Mouse (Mus musculus) myocyte (in vitro differentiated cells): ENCODE data around the gene Kirrel3. TPM values are rescaled to one million over a fixed set of nuclear protein-coding genes. Genes with fewer than 3 reads are reported as not detected.

Experiments used
- H3K27me3 ChIP-seq: one replicate; pipeline ENCODE4 v1.6.1; 2011; ENCODE audit not compliant: control insufficient read depth, insufficient read depth, insufficient read length
- H3K36me3 ChIP-seq: one replicate; pipeline ENCODE4 v1.6.1; 2011; ENCODE audit not compliant: control insufficient read depth, insufficient read depth
- H3K4me2 ChIP-seq: one replicate; pipeline ENCODE4 v1.6.1; 2011; ENCODE audit warnings: low read depth, control low read depth
- H3K4me3 ChIP-seq: one replicate; pipeline ENCODE4 v1.5.1; 2011; ENCODE audit warnings: mild to moderate bottlenecking, control low read depth, moderate library complexity
- H3K79me2 ChIP-seq: one replicate; pipeline ENCODE4 v1.6.1; 2011; ENCODE audit not compliant: control insufficient read depth, insufficient read depth
- H3ac ChIP-seq: one replicate; pipeline ENCODE4 v1.6.1; 2011; ENCODE audit not compliant: control insufficient read depth, insufficient read length
- CEBPB ChIP-seq: IDR thresholded peaks from 2 replicates; pipeline ENCODE4 v1.6.1; 2011; ENCODE audit warnings: mild to moderate bottlenecking, moderate library complexity; ENCODE audit not compliant: poor library complexity, insufficient read depth, severe bottlenecking
- E2F4 ChIP-seq: IDR thresholded peaks from one replicate; pipeline ENCODE4 v1.6.1; 2011; ENCODE audit warnings: mild to moderate bottlenecking, control low read depth, moderate library complexity; ENCODE audit not compliant: insufficient read depth
- MAX ChIP-seq: IDR thresholded peaks from one replicate; pipeline ENCODE4 v1.6.1; 2011; ENCODE audit warnings: low read depth, mild to moderate bottlenecking, control low read depth
- MYOD1 ChIP-seq, 3 experiments: IDR thresholded peaks; one replicate each; pipeline ENCODE4 v1.6.1; 2011; ENCODE audit warnings: control low read depth in 2 of 3, low read depth in 2 of 3, mild to moderate bottlenecking in 2 of 3, moderate library complexity in 1 of 3; ENCODE audit not compliant: insufficient read length in 2 of 3, control insufficient read depth in 1 of 3
- MYOG ChIP-seq, 3 experiments: IDR thresholded peaks; one replicate each; pipeline ENCODE4 v1.6.1; 2011; ENCODE audit warnings: control low read depth in 2 of 3, low read depth in 2 of 3, mild to moderate bottlenecking in 2 of 3; ENCODE audit not compliant: insufficient read length in 2 of 3, control insufficient read depth in 1 of 3, insufficient read depth in 1 of 3
- POLR2A ChIP-seq: IDR thresholded peaks from one replicate; pipeline ENCODE4 v1.6.1; 2011; ENCODE audit warnings: low read depth, mild to moderate bottlenecking, control low read depth, moderate library complexity; ENCODE audit not compliant: insufficient read length
- POLR2AphosphoS2 ChIP-seq: IDR thresholded peaks from one replicate; pipeline ENCODE4 v1.6.1; 2011; ENCODE audit warnings: low read depth, control low read depth; ENCODE audit not compliant: insufficient read length
- REST ChIP-seq: IDR thresholded peaks from one replicate; pipeline ENCODE4 v1.6.1; 2011; ENCODE audit warnings: mild to moderate bottlenecking, control low read depth, moderate library complexity; ENCODE audit not compliant: insufficient read depth, insufficient read length
- SRF ChIP-seq: IDR thresholded peaks from one replicate; pipeline ENCODE4 v1.6.1; 2011; ENCODE audit warnings: low read depth; ENCODE audit not compliant: control insufficient read depth, insufficient read length
- TCF12 ChIP-seq: IDR thresholded peaks from one replicate; pipeline ENCODE4 v1.6.1; 2011; ENCODE audit warnings: mild to moderate bottlenecking, control low read depth; ENCODE audit not compliant: poor library complexity, insufficient read depth, severe bottlenecking
- TCF3 ChIP-seq: IDR thresholded peaks from one replicate; pipeline ENCODE4 v1.6.1; 2011; ENCODE audit warnings: low read depth, control low read depth; ENCODE audit not compliant: insufficient read length
- USF1 ChIP-seq: IDR thresholded peaks from one replicate; pipeline ENCODE4 v1.6.1; 2011; ENCODE audit warnings: low read depth, mild to moderate bottlenecking, control low read depth, moderate library complexity
- polyA plus RNA-seq: library from polyadenylated mRNA; unstranded; fragments of >200 nt; fragmentation: generic; extraction: Trizol; gene quantifications from one replicate; pipeline ENCODE4 v1.2.1, GENCODE M21; 2012; ENCODE audit warnings: missing spikeins

The Kirrel3 gene
- polyA plus RNA-seq, 1 experiment: 2.8 TPM

- H3K4me2 ChIP-seq: no peak overlapping the region
- no peaks in the 10 kb centered on the region for H3K79me2 ChIP-seq
- H3K27me3 ChIP-seq: no peaks in the 10 kb centered on the region
- no peaks in the 10 kb centered on the region for H3K36me3 ChIP-seq
- TF ChIP-seq CEBPB (0 out of 2 replicates have a peak, but pooled peaks have one; percentile 21), TCF12 (no peak)
- H3K4me3 ChIP-seq: no peak overlapping the region
- H3ac ChIP-seq: no peak overlapping the region
Observed at GRCm38 (mm10) chr9:34992201-34992600, 506.5 kb downstream of the Kirrel3 start.

GRCm38 (mm10) chr9:34993467-34994211 lies 507.9 kb downstream of the Kirrel3 start:
- Histone ChIP-seq H3K27me3 (no peaks in the 10 kb centered on the region), H3K4me3 (no peak overlapping the region), H3K36me3 (no peaks in the 10 kb centered on the region), H3ac (no peak overlapping the region), H3K79me2 (no peaks in the 10 kb centered on the region), H3K4me2 (peak overlapping the region; percentile 40)
- TF ChIP-seq USF1 (no peak), SRF (peak; percentile 92), CEBPB (peak; percentile 71)

GRCm38 (mm10) chr9:34995078-34995477 lies 509.4 kb downstream of the Kirrel3 start:
- H3K4me3 ChIP-seq: no peak overlapping the region
- no peaks in the 10 kb centered on the region for H3K79me2 ChIP-seq
- H3K36me3 ChIP-seq: no peaks in the 10 kb centered on the region
- no peak for TF ChIP-seq MYOD1 (IDR thresholded peaks at IDR 0.05; ENCODE audit: control insufficient read depth in 1 of 3, insufficient read length in 2 of 3, low read depth in 2 of 3)
- TF ChIP-seq POLR2AphosphoS2: no peak
- no peak for TF ChIP-seq E2F4
- no peak for TF ChIP-seq MYOG (IDR thresholded peaks at IDR 0.05; ENCODE audit: control insufficient read depth in 1 of 3, insufficient read depth in 1 of 3, insufficient read length in 2 of 3, low read depth in 2 of 3)
- no peak for TF ChIP-seq POLR2A
- TF ChIP-seq CEBPB: no peak
- TF ChIP-seq REST: no peak
- no peak for TF ChIP-seq TCF12
- no peak for TF ChIP-seq MAX
- TF ChIP-seq USF1: no peak
- no peak for TF ChIP-seq SRF
- no peak for TF ChIP-seq TCF3
- H3K4me2 ChIP-seq: no peak overlapping the region
- H3K27me3 ChIP-seq: no peaks in the 10 kb centered on the region
- H3ac ChIP-seq: no peak overlapping the region

- Histone ChIP-seq H3K4me3 (no peak overlapping the region), H3K4me2 (no peak overlapping the region), H3K79me2 (no peaks in the 10 kb centered on the region), H3K27me3 (no peaks in the 10 kb centered on the region), H3K36me3 (no peaks in the 10 kb centered on the region), H3ac (no peak overlapping the region)
- TF ChIP-seq POLR2A (no peak), CEBPB (no peak)
Observed at GRCm38 (mm10) chr9:34995660-34996378, 510.1 kb downstream of the Kirrel3 start.

GRCm38 (mm10) chr9:34997880-34998865 lies 512.5 kb downstream of the Kirrel3 start:
- TF ChIP-seq USF1 (no peak), TCF12 (no peak), SRF (no peak)
- Histone ChIP-seq H3K79me2 (no peaks in the 10 kb centered on the region), H3K36me3 (no peaks in the 10 kb centered on the region), H3K27me3 (no peaks in the 10 kb centered on the region), H3K4me3 (no peak overlapping the region), H3ac (no peak overlapping the region), H3K4me2 (no peak overlapping the region)
